Mouse (Mus musculus) testis, postnatal 10 days (tissue): ENCODE measurements around the gene Eci3.

Experiments
- DNase-seq: peaks from one replicate; pipeline ENCODE4 v3.0.0; 2021; ENCODE audit warnings: low spot score

Gene Eci3

GRCm38 (mm10) chr13:34934931-34935644 is 28.5 kb downstream of the Eci3 start:
- no peak for DNase-seq

GRCm38 (mm10) chr13:34924210-34924609 is 39.4 kb downstream of the Eci3 start, which contains the start of the genes Fam217a and 4933417A18Rik:
Gene Fam217a (minus strand): TSS chr13:34924310.
Gene 4933417A18Rik (plus strand): TSS chr13:34924409.
- DNase-seq: no peak

GRCm38 (mm10) chr13:34916520-34917167 is 47.0 kb downstream of the Eci3 start:
- DNase-seq: peak; percentile 42

- DNase-seq: no peak
Observed at GRCm38 (mm10) chr13:34914614-34915013, 49.0 kb downstream of the Eci3 start.
